Mouse (Mus musculus) liver, embryonic 14.5 days (tissue): Measurements from ENCODE around the gene Nppa. TPM values are rescaled to one million over a fixed set of nuclear protein-coding genes. Genes with fewer than 3 reads are reported as not detected.

Source experiments
- ATAC-seq: fragments of 200-750 bp; cut with Nextera tagmentation; 2 replicates; pipeline ENCODE4 v1.8.0; 2017; ENCODE audit warnings: moderate number of reproducible peaks, mild to moderate bottlenecking, moderate library complexity; ENCODE audit not compliant: insufficient read depth
- DNase-seq, 3 experiments: peaks; one replicate each; pipeline ENCODE4 v3.0.0-alpha.2; 2012 to 2013; ENCODE audit warnings: low read depth in 3 of 3, low spot score in 3 of 3
- H3K27ac ChIP-seq: fragments of 300-500 bp; sonication (generic); 2 replicates; pipeline ENCODE4 v1.5.1; 2014; ENCODE audit warnings: moderate library complexity, mild to moderate bottlenecking, control low read depth, inconsistent platforms
- H3K27me3 ChIP-seq: fragments of 300-500 bp; sonication (generic); 2 replicates; pipeline ENCODE4 v1.6.1; 2014; ENCODE audit warnings: mild to moderate bottlenecking, low read length, moderate library complexity; ENCODE audit not compliant: control insufficient read depth, insufficient read depth
- H3K36me3 ChIP-seq: fragments of 300-500 bp; sonication (generic); replicated peaks from 2 replicates; pipeline ENCODE4 v1.6.1; 2014; ENCODE audit warnings: low read depth; ENCODE audit not compliant: control insufficient read depth, insufficient read depth
- H3K4me1 ChIP-seq, 2 experiments: fragments of 200-500 bp in 1 of 2; fragments of 300-500 bp in 1 of 2; sonication (generic) in 1 of 2; replicated peaks; 2 replicates each; pipeline ENCODE4 v1.6.1; 2012 to 2014; ENCODE audit warnings: antibody characterized with exemption in 1 of 2, inconsistent platforms in 1 of 2, low read length in 1 of 2; ENCODE audit not compliant: control insufficient read depth in 2 of 2, insufficient read depth in 2 of 2
- H3K4me2 ChIP-seq: fragments of 300-500 bp; sonication (generic); 2 replicates; pipeline ENCODE4 v1.6.1; 2014; ENCODE audit warnings: low read depth, mild to moderate bottlenecking, control low read depth, moderate library complexity
- H3K4me3 ChIP-seq, 2 experiments: fragments of 200-500 bp in 1 of 2; fragments of 300-500 bp in 1 of 2; sonication (generic) in 1 of 2; 2 replicates each; pipeline ENCODE4 v1.5.1; 2012 to 2014; ENCODE audit warnings: low read depth in 2 of 2, low read length in 2 of 2, mild to moderate bottlenecking in 2 of 2, control low read depth in 1 of 2, inconsistent platforms in 1 of 2, moderate library complexity in 1 of 2; ENCODE audit not compliant: insufficient read depth in 1 of 2
- H3K9ac ChIP-seq: fragments of 300-500 bp; sonication (generic); replicated peaks from 2 replicates; pipeline ENCODE4 v1.6.1; 2014; ENCODE audit warnings: mild to moderate bottlenecking, control low read depth, moderate library complexity
- H3K9me3 ChIP-seq: fragments of 300-500 bp; sonication (generic); 2 replicates; pipeline ENCODE4 v1.6.1; 2016; ENCODE audit warnings: low read length, mixed read lengths; ENCODE audit not compliant: control insufficient read depth
- CTCF ChIP-seq: IDR thresholded peaks from 2 replicates; pipeline ENCODE4 v1.5.1; 2016; ENCODE audit warnings: antibody characterized with exemption, low read depth, control low read depth
- EP300 ChIP-seq: IDR thresholded peaks from 2 replicates; pipeline ENCODE4 v1.6.1; 2016; ENCODE audit warnings: antibody characterized with exemption, low read depth
- WGBS: fragments of 180-500 bp; shearing (Covaris S2); extraction: QIAGEN DNeasy Blood & Tissue Kit; methylation state at CpG from one replicate; pipeline ENCODE4 v1.1.7; 2014; ENCODE audit not compliant: insufficient replicate concordance; 5-methylcytosine and 5-hydroxymethylcytosine counted together
- polyA plus RNA-seq, 2 experiments: library from polyadenylated mRNA; depleted of rRNA in 1 of 2; stranded (reverse) in 1 of 2; unstranded in 1 of 2; fragments of >200 nt; fragmentation: Nextera tagmentation in 1 of 2; extraction: Ambion mirVana in 1 of 2; gene quantifications; 2 replicates each; pipeline versions ENCODE4 v1.2.1 to v1.2.3; 2012 to 2014

The Nppa gene
- polyA plus RNA-seq, 2 experiments: not detected

DNA sequence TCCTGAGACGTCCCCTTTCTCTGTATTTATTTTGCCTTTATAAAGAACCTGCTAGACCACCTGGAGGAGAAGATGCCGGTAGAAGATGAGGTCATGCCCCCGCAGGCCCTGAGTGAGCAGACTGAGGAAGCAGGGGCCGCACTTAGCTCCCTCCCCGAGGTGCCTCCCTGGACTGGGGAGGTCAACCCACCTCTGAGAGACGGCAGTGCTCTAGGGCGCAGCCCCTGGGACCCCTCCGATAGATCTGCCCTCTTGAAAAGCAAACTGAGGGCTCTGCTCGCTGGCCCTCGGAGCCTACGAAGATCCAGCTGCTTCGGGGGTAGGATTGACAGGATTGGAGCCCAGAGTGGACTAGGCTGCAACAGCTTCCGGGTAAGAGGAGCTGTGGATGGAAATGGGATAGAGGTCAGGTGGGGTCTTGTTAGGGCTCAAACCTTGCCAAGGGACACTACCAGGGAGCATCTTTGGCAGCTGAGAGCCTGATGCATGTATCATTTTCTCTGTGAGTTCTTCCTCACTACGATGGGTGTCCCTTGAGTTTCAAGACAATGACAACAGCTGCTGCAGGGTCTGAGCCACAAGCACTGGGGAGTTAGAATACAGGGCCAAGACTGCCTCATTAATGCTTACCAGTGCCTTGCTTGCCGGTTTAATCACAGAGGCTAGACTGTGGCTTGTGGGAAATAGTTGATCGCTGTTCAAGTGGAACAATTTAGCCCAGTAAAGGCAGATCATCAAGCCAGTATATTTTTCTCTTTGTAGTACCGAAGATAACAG lies 679 bp downstream of the Nppa start:
- TF ChIP-seq EP300 (no peak), CTCF (no peak)
- Histone ChIP-seq H3K4me1 (no peaks in the 10 kb centered on the region), H3K9me3 (no peaks in the 10 kb centered on the region), H3K27me3 (no peaks in the 10 kb centered on the region), H3K9ac (no peak overlapping the region), H3K36me3 (no peaks in the 10 kb centered on the region), H3K27ac (no peak overlapping the region), H3K4me2 (no peak overlapping the region), H3K4me3 (no peak overlapping the region)
- DNase-seq: no peak
- ATAC-seq: no peak
- WGBS: 72% methylated on average over 17 of the region's 17 CpGs

DNA sequence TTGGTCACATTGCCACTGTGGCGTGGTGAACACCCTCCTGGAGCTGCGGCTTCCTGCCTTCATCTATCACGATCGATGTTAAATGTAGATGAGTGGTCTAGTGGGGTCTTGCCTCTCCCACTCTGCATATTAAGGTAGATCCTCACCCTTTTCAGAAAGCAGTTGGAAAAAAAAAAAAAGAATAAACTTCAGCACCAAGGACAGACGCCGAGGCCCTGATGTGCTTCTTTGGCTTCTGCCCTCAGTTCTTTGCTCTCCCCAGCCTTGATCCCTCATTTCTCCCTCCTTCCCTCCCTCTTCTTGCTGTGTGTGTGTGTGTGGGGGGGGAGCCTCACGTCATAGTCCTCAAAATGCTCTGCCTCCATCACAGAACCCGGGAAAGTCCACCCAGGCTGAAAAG lies 1.3 kb downstream of the Nppa start:
- Histone ChIP-seq H3K4me2 (no peak overlapping the region), H3K27me3 (no peaks in the 10 kb centered on the region), H3K4me1 (no peaks in the 10 kb centered on the region), H3K27ac (no peak overlapping the region), H3K4me3 (no peak overlapping the region), H3K9me3 (no peaks in the 10 kb centered on the region), H3K9ac (no peak overlapping the region), H3K36me3 (no peaks in the 10 kb centered on the region)
- ATAC-seq (no peak), DNase-seq (no peak)
- WGBS: 34% methylated on average over 8 of the region's 8 CpGs
- TF ChIP-seq EP300: no peak
- no peak for TF ChIP-seq CTCF

DNA sequence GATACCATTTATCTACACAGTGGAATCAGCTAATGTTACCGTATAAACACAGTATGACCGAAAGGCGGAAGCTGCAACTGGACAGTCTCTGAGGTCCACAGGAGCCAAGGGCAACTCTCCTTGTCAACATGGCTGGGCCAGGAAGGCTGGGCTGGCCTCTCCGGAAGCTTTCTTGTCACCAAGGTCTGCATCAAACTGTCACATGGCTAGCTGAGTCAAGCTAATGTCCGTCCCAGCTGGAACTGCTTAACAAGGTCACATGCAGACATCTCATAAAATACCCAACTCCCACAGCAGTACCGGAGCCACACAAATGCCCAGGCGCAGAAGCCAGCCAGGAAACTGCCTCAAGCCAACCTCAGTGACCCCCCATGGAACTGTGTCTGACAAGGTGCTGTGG lies 3.8 kb downstream of the Nppa start:
- H3K4me3 ChIP-seq: no peak overlapping the region
- no peak overlapping the region for H3K4me2 ChIP-seq
- no peaks in the 10 kb centered on the region for H3K9me3 ChIP-seq
- H3K27ac ChIP-seq: no peak overlapping the region
- no peaks in the 10 kb centered on the region for H3K4me1 ChIP-seq
- 79% methylated on average over 7 of the region's 7 CpGs for WGBS
- no peak overlapping the region for H3K9ac ChIP-seq
- TF ChIP-seq EP300 (no peak), CTCF (no peak)
- no peaks in the 10 kb centered on the region for H3K36me3 ChIP-seq
- no peak for ATAC-seq
- DNase-seq: no peak
- no peaks in the 10 kb centered on the region for H3K27me3 ChIP-seq

DNA sequence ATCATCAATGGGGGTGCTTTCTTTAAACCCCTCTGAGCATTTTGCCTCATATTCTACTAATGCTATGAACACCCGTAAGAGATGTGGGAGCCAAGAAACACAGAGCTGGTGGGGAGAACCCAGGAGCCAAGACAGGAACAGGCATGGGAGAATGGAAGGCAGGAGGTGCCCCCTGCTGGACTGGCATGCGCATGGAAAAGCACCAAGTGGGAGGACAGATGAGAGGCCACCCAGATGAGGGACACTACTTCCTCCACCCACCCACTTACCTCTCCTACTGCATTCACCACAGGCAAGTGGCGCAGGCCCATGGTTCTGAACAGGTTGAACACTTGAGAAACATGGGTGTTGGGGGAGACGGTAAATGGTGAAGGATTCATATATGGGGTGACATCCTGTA lies 7.9 kb downstream of the Nppa start:
- DNase-seq: peak in 1 of 3 experiments; percentile 6
- no peak overlapping the region for H3K4me3 ChIP-seq
- no peaks in the 10 kb centered on the region for H3K4me1 ChIP-seq
- H3K9me3 ChIP-seq: no peaks in the 10 kb centered on the region
- H3K36me3 ChIP-seq: no peaks in the 10 kb centered on the region
- TF ChIP-seq CTCF (peak; percentile 76), EP300 (no peak)
- H3K9ac ChIP-seq: no peak overlapping the region
- no peaks in the 10 kb centered on the region for H3K27me3 ChIP-seq
- no peak overlapping the region for H3K27ac ChIP-seq
- WGBS: 77% methylated on average over 4 of the region's 4 CpGs
- no peak for ATAC-seq
- no peak overlapping the region for H3K4me2 ChIP-seq

DNA sequence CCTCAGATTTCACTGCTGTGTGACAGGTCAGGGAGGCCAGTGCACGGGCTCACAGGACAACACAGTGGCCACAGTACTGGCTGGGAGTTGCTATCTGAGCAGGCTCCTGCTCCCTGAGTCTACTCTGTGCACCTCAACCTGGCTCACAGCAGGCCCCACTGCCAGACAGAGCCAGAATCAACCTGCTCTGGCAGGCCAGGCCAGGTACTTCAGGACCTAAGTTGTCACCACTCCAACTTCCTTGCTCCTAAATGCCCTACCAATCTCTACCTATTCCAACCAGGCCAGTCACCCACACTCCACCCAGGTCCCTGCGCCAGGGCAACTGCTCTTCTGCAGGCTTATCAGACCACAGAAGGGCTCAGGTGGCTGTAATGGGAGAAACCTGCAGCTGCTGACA lies 9.1 kb downstream of the Nppa start:
- no peaks in the 10 kb centered on the region for H3K27me3 ChIP-seq

More for the DNA sequence above, 9.1 kb downstream of the Nppa start:
- no peak overlapping the region for H3K27ac ChIP-seq
- no peak for DNase-seq
- no peak overlapping the region for H3K4me2 ChIP-seq
- TF ChIP-seq CTCF (no peak), EP300 (no peak)
- WGBS: 68% methylated on average over 2 of the region's 2 CpGs
- no peaks in the 10 kb centered on the region for H3K9me3 ChIP-seq
- H3K9ac ChIP-seq: no peak overlapping the region
- no peak for ATAC-seq
- H3K36me3 ChIP-seq: no peaks in the 10 kb centered on the region
- H3K4me1 ChIP-seq: no peaks in the 10 kb centered on the region
- no peak overlapping the region for H3K4me3 ChIP-seq
